Mouse (Mus musculus): Measurements from ENCODE around the gene Cacna2d3. TPM values are rescaled to one million over a fixed set of nuclear protein-coding genes. Genes with fewer than 3 reads are reported as not detected.

The Cacna2d3 gene
- polyA plus RNA-seq, 1 experiment from 2014 or later: 0.06 TPM

DNA sequence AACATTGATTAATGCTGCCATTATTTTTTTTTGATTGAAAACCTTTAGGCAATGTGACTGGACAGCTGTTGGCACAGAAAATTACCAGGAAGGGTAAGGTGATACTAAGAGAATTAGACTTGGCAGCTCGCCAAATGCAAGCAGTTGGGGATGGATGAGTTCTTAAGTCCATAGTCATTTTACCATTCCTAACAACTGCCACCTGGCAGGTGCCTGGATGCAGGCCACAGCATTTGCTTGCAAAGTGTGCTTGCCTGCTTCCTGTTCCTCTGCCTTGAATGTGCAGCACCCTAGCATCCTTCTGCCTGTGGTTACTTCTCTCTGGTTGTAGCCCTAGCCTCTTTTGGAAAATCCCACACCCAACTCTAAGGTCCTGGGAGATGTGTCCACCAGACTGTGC is 236.2 kb downstream of the Cacna2d3 start:
- no peak for TF ChIP-seq CTCF (IDR thresholded peaks at IDR 0.05)
- in situ Hi-C loops (cut with MboI; ENCODE audit: low pct_unique_long_range_greater_than_20kb): no loop called here
- DNase-seq (ENCODE audit: low read depth, low spot score) (no peak), ATAC-seq (no peak)
- H3K27me3 ChIP-seq: peaks cover 2% of the 10 kb centered on the region
- CTCF ChIA-PET: no interaction called here
- POLR2A ChIA-PET: no interaction called here

DNA sequence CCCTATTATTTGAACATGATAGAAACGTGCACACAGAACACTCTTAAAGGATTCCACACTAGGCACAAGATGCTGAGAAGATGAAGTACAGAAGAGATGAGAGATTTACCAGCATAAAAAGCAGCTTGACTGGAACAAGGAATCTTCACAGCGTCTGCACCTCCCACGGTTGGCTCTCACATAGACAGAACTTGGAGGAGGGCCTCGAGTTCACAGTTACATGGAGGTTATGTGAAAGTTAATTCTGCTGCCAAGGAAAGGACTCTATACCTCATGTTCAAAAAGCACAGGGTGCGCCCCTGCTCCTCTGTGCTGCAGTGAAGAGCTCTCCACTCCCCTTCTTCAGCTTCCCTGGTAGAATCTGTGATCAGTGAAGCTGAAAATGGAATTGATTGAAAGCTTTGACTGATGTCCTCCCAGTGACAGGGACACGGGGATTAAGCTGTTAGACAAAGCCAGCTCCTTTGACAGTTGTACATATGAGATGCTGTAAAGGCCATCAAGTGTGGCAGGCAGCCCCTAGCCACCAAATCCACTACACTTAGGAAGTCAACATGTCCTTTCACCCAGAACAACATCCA is 243.2 kb downstream of the Cacna2d3 start:
- TF ChIP-seq CTCF (IDR thresholded peaks at IDR 0.05): no peak
- ChIA-PET POLR2A (no interaction called here), CTCF (no interaction called here)
- DNase-seq (ENCODE audit: low read depth, low spot score) (no peak), ATAC-seq (no peak)
- peaks cover 23% of the 10 kb centered on the region for H3K27me3 ChIP-seq
- in situ Hi-C loops (cut with MboI; ENCODE audit: low pct_unique_long_range_greater_than_20kb): no loop called here

DNA sequence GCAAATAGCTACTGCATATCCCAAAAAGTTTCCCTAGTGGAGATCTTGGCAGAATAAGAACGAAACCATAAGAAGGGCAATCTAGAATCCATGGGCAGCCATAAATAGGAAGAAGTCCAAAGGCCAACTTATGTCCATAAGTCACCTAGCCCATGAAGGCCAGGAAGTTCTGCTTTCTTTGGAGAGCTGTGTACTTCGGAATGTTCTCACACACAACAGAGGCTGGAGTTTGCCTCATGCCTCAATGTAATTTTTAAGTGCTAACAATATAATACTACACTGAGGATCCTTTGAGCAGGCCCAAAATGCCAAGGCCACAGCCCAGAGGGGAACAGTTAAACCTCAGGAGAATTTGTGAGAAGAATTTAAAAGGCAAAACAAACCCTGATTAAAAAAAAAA is 257.4 kb downstream of the Cacna2d3 start:
- no peak for ATAC-seq
- in situ Hi-C loops (cut with MboI; ENCODE audit: low pct_unique_long_range_greater_than_20kb): no loop called here
- no peak for TF ChIP-seq CTCF (IDR thresholded peaks at IDR 0.05)
- ChIA-PET POLR2A (interaction anchor here (0.7 kb wide), 1 partner anchor 116 kb away, joined by 4 read pairs; no protein-coding TSS in a partner anchor), CTCF (no interaction called here)
- H3K27me3 ChIP-seq: peaks cover 24% of the 10 kb centered on the region
- DNase-seq (ENCODE audit: low read depth, low spot score): no peak

DNA sequence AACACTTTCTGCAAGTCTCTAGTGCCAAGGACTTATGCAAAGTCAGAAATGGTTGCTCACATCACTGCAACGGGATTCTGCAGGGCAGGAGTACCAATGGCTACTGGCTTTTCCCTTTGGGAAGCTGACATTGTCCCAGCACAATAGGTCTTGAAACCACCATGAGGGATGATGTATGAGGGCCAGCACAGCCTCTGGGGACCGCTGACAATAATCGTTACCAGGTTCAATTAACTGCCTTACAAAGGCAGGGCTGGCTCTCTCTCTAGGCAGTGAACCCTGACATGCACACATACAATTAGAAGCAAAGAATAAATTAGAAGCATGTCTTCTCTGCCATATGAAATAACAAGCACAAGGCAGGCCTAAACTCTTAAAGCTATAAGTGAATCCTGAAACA is 272.5 kb downstream of the Cacna2d3 start:
- DNase-seq (ENCODE audit: low read depth, low spot score): no peak
- in situ Hi-C loops (cut with MboI; ENCODE audit: low pct_unique_long_range_greater_than_20kb): loop anchor here (10.0 to 25.0 kb wide), 4 partner anchors 324 to 1644 kb away; no protein-coding TSS in a partner anchor
- TF ChIP-seq CTCF (IDR thresholded peaks at IDR 0.05): no peak
- CTCF ChIA-PET: no interaction called here
- peaks cover 26% of the 10 kb centered on the region for H3K27me3 ChIP-seq
- ATAC-seq: no peak
- POLR2A ChIA-PET: no interaction called here

DNA sequence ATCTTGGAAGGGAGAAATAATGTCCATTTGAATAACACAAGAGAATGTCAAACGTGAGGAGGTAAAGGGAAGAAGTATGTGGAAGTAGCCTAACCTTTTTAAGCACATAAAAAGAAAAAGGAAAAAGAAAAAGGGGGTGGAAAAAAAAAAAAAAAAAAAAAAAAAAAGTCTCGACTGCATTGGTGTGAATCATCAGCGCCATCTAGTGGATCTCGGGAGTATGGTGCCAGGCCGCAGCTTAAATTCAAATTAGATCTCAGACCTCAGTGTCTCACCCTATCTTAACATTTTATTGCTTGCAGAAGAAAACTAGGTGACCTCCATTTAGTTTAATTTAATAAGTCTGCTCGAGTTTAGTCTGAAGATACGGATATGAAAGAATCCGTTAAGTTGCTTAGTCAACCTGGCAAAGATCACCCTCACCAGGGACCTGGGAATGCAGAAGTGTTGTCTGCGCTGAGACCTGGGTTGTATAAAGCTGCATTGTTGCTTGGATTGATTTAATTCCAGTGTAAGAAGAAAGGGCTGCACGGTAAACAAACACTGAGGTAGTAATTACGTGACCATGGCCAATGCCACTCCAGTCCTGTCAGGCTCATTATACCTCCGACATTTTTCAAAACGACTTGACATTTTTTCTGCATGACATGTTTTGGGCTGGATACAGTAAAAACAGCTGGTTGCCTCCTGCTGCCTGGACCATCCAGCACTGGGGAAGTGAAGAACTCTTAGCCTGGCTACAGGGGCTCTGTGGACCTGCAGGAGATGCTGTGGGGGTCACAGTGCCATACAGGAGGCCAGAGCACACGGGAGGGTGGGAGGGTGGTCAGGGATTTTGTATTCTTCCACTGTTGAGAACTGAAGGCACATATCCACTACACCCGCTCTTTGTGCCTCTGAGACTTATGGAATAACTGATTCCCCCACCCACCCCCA is 278.3 kb downstream of the Cacna2d3 start:
- ChIA-PET CTCF (interaction anchor here (1.2 to 1.4 kb wide), 2 partner anchors 13 to 351 kb away, joined by 3 read pairs; no protein-coding TSS in a partner anchor), POLR2A (no interaction called here)
- DNase-seq (ENCODE audit: low read depth, low spot score) (no peak), ATAC-seq (no peak)
- peaks cover 4% of the 10 kb centered on the region for H3K27me3 ChIP-seq
- in situ Hi-C loops (cut with MboI; ENCODE audit: low pct_unique_long_range_greater_than_20kb): loop anchor here (10.0 to 25.0 kb wide), 4 partner anchors 319 to 1639 kb away; no protein-coding TSS in a partner anchor
- TF ChIP-seq CTCF (IDR thresholded peaks at IDR 0.05): peak; percentile 75

DNA sequence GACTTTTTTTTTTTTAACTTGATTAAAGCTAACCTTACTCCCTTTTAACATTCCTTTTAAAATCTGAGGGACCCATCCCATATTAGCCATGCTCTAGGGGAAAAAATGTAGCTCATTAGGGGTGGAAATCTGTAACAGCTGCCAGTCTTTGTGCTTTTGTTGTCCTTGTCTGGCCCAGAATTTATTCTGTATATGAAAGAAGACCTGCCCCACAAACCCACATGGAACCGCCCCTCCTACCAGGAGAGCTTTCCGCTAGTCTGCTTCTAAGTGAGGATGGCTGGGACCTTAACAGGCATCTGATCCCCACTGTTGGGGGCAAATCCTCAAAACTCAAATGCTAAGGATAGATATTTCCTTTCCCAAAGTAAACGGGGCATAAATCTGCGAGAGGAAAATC is 279.2 kb downstream of the Cacna2d3 start:
- H3K27me3 ChIP-seq: peaks cover 4% of the 10 kb centered on the region
- TF ChIP-seq CTCF (IDR thresholded peaks at IDR 0.05): no peak

DNA sequence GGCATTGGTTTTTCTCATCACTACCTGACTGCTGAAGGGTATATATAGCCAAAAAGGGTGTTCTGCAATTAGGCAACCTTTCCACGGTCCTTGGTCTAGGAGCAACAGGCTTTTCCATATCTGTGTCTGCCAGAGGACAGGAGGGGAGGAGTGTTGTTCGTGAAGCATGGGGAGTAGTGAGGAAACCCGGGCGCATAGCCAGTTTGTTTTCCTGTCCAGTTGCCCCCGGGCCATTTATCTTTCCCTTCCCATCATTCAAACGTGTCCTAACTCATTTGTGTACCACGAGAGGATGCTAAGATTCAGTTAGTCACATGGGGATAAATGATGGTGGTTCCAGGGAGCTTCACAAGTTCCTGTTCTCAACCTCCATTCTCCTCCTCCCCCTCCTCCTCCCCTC is 283.0 kb downstream of the Cacna2d3 start:
- H3K27me3 ChIP-seq: peaks cover 8% of the 10 kb centered on the region
- DNase-seq (ENCODE audit: low read depth, low spot score) (no peak), ATAC-seq (no peak)
- POLR2A ChIA-PET: no interaction called here
- no peak for TF ChIP-seq CTCF (IDR thresholded peaks at IDR 0.05)
- CTCF ChIA-PET: no interaction called here
- in situ Hi-C loops (cut with MboI; ENCODE audit: low pct_unique_long_range_greater_than_20kb): loop anchor here (25.0 kb wide), 2 partner anchors 499 to 1351 kb away; no protein-coding TSS in a partner anchor

More for the DNA sequence above, 279.2 kb downstream of the Cacna2d3 start:
- ChIA-PET CTCF (interaction anchor here (1.2 to 1.4 kb wide), 2 partner anchors 14 to 350 kb away, joined by 3 read pairs; no protein-coding TSS in a partner anchor), POLR2A (no interaction called here)
- no peak for ATAC-seq
- in situ Hi-C loops (cut with MboI; ENCODE audit: low pct_unique_long_range_greater_than_20kb): loop anchor here (10.0 to 25.0 kb wide), 4 partner anchors 318 to 1638 kb away; no protein-coding TSS in a partner anchor
- no peak for DNase-seq (ENCODE audit: low read depth, low spot score)

DNA sequence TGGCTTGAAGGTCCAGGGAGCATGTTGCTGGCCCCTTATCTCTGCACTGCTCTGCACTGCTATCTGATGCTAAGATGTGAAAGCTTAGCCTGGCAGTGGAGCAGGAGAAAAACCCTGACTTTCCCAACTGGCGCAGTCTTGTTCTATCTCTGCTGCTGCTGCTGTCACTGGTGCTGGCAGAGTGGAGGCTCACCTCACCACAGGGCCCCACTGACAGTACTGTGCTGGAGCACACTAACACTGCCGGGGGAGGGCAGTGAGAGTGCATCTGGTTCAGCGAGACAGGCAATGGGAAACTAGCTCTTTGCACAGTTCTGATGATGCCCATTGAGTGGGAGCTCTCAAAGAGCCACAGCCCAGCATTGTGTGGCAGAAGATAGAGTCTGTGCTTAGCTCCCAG is 283.4 kb downstream of the Cacna2d3 start:
- CTCF ChIA-PET: no interaction called here
- POLR2A ChIA-PET: no interaction called here
- no peak for ATAC-seq
- no peak for TF ChIP-seq CTCF (IDR thresholded peaks at IDR 0.05)
- in situ Hi-C loops (cut with MboI; ENCODE audit: low pct_unique_long_range_greater_than_20kb): loop anchor here (25.0 kb wide), 2 partner anchors 499 to 1351 kb away; no protein-coding TSS in a partner anchor
- H3K27me3 ChIP-seq: peaks cover 8% of the 10 kb centered on the region
- DNase-seq (ENCODE audit: low read depth, low spot score): no peak

DNA sequence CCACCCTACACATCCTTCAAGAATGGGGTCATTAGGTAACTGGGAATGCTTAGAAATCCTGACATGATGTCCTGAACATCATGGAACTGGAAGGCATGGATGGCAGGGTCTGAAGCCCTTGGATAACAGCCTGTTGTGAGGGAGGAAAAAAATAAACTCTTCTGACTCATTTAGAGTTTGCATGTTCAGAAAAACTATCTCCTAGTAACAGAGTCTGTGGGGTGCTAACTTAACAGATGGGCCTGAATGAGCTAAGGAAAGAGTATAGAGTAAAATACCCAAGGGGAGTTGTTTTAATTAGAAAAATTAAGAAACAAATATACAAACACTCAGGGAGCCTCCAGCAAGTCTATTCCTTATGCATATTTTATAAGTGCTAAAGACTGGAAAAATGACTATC is 286.5 kb downstream of the Cacna2d3 start:
- in situ Hi-C loops (cut with MboI; ENCODE audit: low pct_unique_long_range_greater_than_20kb): loop anchor here (25.0 kb wide), 2 partner anchors 502 to 1348 kb away; no protein-coding TSS in a partner anchor
- no peak for DNase-seq (ENCODE audit: low read depth, low spot score)
- ChIA-PET CTCF (no interaction called here), POLR2A (no interaction called here)
- peaks cover 4% of the 10 kb centered on the region for H3K27me3 ChIP-seq
- no peak for TF ChIP-seq CTCF (IDR thresholded peaks at IDR 0.05)
- ATAC-seq: no peak

DNA sequence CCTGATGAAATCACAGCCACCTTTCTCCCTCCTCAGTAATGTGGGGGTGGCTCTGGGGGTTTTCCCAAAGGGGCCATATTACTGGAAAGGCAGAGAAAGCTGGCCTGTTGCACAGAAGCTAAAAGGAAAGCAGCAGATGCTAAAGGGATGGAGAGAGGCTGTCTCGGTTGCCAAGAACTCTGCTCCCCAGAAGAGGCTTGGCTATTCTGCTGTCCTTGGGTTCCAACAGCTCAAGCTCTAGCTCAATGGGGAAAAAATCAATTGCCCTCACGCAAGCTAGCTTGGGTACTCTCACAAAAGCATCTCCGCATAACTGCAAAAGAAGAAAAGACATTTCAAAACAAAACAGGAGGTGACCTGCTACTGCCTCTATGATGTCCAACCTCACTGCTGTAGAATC is 287.9 kb downstream of the Cacna2d3 start:
- no peak for DNase-seq (ENCODE audit: low read depth, low spot score)
- ChIA-PET CTCF (interaction anchor here (1.1 kb wide), 1 partner anchor 12 kb away, joined by 3 read pairs; no protein-coding TSS in a partner anchor), POLR2A (no interaction called here)
- TF ChIP-seq CTCF (IDR thresholded peaks at IDR 0.05): no peak
- ATAC-seq: no peak
- peaks cover 4% of the 10 kb centered on the region for H3K27me3 ChIP-seq
- in situ Hi-C loops (cut with MboI; ENCODE audit: low pct_unique_long_range_greater_than_20kb): loop anchor here (25.0 kb wide), 2 partner anchors 504 to 1346 kb away; no protein-coding TSS in a partner anchor
